Mouse (Mus musculus) layer of hippocampus, postnatal 14 days (tissue): ENCODE data around the gene Ttll12. TPM values are rescaled to one million over a fixed set of nuclear protein-coding genes. Genes with fewer than 3 reads are reported as not detected.

Experiments used
- DNase-seq, 2 experiments: peaks; one replicate each; pipeline ENCODE4 v3.0.0; 2021 to 2022; ENCODE audit warnings: low spot score in 2 of 2, mixed read lengths in 1 of 2
- total RNA-seq, 2 experiments: library from RNA; stranded (reverse); gene quantifications; 2 replicates each; pipeline ENCODE4 v1.2.3; 2021

Gene Ttll12
- total RNA-seq, 2 experiments from 2014 or later = 15.1 TPM

DNA sequence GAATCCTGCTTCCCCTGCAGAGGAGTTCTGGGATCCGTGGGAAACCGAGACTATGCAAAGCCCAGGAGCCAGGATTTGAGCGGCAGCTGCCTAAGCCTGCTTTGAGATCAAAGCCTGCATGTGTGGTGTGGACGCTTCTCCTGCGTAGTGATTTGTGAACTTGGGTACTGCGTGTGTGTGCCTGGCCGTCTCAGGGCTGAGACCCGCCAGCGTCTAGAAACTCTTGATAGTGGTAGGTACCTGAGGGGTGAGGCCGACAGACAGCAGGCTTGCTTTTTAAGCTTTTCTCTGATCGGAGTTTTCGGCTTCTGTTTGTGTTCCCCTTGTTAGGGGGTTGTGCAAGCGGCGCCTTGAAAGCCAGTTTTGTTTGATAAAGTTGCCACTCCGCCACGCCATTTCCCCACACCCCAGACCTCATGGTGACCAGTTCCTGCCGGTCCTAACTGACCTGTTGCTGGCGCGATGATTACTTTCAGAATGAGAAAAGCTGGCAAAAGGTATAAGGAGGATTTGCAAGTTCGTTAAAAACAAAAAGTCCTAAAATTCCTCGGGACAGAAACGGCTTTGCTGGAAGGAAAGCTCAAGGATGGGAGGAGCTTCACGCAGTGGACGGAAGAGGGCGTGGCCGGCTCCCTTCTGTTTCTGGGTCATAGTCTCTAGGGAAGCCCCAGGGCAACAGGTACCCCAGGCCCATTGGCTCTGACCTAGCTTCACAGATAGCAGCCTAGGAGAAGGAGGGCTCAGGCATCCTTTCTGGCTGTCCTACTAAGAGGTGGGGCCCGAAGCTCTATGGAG, 30.9 kb downstream of the Ttll12 start:
- DNase-seq = no peak

- DNase-seq = no peak
These were observed 31.6 kb downstream of the Ttll12 start, which contains the start of the genes Tspo and Mcat for GRCm38 (mm10) chr15:83563327-83563856. Gene Tspo, plus strand, starts transcription at chr15:83563592. Gene Mcat, minus strand, starts transcription at chr15:83563787.

GRCm38 (mm10) chr15:83562626-83563270, 32.2 kb downstream of the Ttll12 start:
- DNase-seq = peak; percentile 50 to 78

DNA sequence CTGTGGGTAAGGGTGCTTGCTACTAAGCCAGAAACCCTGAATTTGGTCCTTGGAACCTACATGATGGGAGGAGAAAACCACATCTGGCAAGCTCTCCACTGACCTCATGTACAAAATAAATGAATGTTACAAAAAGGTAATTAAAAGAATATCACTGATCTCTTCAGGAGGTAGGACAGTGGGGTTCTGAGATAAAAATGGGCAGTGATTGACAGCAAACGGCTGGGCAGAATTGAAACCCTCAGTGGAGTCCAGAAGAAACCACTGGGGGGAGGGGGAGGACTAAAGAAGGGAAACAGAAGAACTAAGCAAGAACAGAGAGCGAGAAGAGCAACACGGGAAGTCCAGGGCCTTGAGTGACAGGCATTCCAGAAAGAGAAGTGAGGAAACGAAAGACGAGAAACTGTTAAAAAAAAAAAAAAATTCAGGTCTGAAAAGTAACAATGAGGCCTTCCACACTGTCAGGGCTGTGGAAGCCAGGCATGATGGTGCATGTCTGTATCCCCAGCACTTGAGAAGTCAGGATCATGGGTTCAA, 33.9 kb downstream of the Ttll12 start:
- no peak for DNase-seq

DNA sequence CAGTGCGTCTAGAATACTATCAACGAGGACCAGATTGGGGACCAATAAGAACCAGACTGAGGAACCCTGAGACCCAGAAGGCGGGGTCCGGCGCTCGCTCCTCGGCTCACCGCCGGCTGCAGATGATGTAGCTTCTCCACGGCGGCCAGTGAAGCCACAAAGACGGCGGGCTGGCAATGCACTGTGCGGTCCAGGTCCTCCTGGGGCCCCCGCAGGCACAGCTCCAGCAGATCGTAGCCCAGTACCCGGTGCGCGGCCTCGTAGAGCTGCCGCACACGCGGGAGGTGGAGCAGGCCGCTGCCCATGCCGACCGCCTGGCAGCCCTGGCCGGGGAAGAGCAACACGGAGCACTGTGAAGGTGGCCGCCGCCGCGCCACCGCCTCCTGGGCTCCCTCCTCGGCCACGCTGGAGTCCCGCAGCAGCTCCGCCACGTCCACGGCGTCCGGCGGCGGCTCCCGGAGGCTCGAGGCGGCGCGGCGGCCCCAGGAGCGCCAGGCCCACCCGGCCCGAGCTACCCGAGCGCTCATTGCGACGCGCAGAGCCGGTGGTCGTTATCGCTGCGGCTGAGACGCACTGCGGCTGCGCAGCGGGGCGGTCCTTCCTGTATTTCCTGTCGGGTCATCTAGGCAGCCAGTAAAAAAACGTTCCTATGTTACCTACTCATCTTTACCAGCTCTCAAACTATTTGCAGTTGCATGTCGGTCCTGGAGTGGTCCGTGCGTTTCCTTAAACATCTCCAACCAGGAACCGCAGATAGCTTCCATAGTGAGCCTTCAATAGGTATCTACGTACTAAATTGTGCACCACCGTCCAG, 39.6 kb downstream of the Ttll12 start:
- DNase-seq = peak; percentile 80 to 91

DNA sequence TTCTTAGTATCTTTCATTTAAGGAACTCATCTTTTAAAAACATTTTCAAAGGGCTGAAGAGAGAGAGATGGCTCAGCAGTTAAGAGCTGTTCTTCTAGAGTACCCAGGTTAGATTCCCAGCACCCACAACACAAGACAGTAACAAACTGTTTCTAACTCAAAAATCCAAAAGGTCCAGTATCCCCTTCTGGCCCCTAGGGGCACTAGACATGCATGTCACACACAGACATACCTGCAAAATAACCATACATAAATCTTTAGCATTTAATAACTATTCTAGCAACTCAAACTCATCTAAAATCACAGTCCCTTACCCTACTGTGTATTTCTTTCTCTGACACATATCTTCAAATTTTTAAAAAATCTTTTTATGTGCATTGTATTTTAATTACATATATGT, 41.1 kb downstream of the Ttll12 start:
- DNase-seq = no peak

GRCm38 (mm10) chr15:83550137-83550536, 44.8 kb downstream of the Ttll12 start:
- DNase-seq = no peak

GRCm38 (mm10) chr15:83547144-83547543, 47.8 kb downstream of the Ttll12 start:
- DNase-seq = no peak

- no peak for DNase-seq
These were observed 48.9 kb downstream of the Ttll12 start for GRCm38 (mm10) chr15:83546029-83546428.

GRCm38 (mm10) chr15:83541647-83542287, 53.2 kb downstream of the Ttll12 start:
- no peak for DNase-seq

DNA sequence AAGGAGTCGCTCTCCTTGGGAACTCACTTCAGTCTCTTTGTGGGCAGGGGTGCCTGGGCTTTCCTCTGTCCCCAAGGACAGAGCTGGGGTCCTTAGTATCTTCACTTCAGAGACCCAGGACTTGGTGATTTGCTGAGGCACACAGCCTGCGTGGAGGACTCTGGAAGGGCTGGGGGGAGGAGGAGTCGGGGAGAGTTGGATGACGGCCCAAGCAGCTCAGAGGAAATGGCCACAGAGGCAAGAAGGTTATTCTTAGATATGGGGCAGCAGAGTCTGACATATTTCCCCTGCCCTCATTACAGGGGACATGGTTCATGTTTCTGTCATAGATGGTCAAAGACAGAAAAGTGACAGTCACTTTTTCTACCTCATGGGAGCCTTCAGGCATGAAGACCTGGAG, 55.1 kb downstream of the Ttll12 start:
- DNase-seq = no peak

GRCm38 (mm10) chr15:83538855-83539254, 56.1 kb downstream of the Ttll12 start:
- DNase-seq = no peak

DNA sequence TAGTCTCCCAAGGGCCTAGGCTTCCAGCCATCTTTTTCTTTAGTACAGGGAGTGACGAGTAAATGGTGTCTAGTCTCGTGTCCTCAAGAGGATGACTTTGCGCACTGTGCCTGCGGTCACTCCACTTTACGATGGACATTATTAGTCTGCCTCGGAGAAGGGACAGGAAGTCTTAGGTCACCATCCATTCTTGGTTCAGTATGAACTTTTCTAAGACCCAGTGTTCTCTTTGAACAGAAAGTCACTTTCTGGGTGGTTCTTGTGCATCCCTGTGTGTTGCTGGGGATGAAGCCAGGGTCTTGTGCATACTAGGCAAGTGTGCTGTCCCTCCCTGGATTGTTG, 59.1 kb downstream of the Ttll12 start:
- no peak for DNase-seq

GRCm38 (mm10) chr15:83534960-83535889, 59.7 kb downstream of the Ttll12 start:
- DNase-seq = no peak

DNA sequence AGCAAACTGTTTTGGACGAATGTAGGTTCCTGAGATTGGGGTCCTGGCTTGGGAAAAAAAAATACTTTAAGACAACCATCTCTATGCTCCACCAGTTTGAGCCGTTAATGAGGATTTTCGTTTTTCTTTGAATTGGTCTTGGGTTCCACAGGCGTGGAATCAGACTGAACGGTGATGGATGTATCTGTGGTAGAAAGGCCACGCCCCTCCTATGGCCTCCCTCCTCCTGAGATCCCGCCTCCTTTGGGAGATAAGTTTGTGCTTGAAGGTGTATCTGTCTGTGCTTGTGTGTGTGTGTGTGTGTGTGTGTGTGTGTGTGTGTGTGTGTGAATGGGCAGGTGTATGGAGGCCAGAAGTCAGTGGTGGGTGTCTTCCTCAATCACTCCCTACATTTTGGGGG, 62.4 kb downstream of the Ttll12 start:
- DNase-seq = no peak

DNA sequence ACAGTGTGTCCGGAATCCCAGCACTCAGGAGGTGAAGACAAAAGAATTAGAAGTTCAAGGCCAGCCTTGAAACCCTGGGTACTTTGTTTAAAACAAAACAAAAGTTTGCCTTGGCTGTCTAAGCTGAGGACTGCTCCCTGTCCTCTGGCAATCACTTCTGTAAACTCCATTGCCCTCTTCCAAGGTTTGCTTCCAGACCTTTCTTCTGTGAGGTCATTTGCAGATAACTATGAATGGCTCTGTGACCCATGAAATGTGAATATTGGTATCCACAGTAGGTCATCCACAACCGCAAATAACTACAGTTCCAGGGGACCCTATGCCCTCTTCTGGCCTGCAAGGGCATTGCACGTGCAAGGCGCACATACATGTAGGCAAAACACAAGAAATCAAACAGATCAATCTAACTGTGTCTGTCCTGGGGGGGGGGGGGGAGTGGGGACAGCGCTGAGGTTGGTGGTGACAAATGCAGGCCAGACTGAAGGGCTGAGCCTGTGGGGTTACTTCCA, 62.9 kb downstream of the Ttll12 start:
- no peak for DNase-seq

DNA sequence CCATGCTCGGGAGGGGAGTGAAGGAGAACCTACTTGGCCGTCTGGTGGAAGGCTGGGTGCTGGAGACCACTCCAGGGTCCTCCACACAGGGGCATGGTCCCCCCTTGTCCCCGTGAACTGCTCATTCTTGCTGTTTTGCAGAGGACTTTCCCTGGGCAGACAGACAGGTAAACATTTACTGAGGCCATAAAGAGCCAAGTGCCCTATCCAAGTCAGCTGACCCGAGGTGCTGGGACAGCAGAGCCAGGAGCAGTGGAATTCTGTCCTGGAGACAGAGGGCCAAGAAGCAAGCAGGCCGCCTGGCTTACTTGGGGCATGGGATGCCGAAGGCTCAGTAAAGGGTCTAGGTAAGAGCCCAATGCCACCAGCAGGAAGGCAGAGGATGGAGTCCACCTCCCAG, 64.3 kb downstream of the Ttll12 start:
- no peak for DNase-seq

DNA sequence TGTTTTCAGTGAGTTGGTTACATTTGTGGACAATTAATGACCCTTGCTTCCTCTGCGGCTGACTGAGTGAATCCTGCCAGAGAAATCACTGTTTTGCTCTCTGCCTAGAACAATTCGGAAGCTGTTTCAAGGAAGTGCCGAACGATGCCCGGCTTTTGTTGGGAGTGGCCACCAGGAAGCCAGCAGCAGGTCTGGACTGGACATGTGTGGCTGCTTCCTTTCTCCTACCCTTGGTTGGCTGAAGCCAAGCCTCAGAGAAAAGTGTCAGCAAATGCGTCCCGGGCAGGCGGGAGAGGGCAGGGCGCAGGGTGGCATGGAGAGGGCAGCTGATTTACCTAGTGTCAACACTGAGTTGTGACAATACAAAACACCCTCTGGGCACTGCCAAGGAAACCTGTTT, 64.7 kb downstream of the Ttll12 start:
- no peak for DNase-seq

DNA sequence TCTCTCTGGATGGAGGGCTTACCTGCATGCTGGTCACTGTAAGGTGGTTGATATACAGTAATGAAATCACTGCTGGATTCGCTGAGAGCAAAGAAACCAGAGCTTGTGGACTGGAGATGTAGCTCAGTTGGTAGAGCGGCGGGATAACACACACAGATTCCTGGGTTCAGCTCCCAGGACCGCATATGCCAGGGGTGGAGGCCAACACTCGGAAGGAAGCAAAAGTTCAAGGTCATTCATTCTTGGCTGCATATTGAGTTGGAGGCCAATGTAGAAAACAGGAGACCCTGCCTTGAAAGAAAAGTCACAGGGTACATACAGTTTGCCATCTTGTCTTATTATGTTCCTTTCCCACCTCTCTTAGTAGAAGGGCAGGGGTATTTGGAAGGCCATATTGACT, 65.2 kb downstream of the Ttll12 start:
- DNase-seq = no peak

- no peak for DNase-seq
These were observed 66.1 kb downstream of the Ttll12 start for GRCm38 (mm10) chr15:83528892-83529291.
